Mouse (Mus musculus): Measurements from ENCODE around the gene Baz2b. TPM values are rescaled to one million over a fixed set of nuclear protein-coding genes. Genes with fewer than 3 reads are reported as not detected.
"Not testable (repeated sequence)": the region's sequence is repeated elsewhere in the genome, so short reads cannot be mapped to it uniquely, and the experiment has no call there.

Baz2b gene
- total RNA-seq, 2 experiments from 2014 or later = 50.7 to 62.7 TPM

DNA sequence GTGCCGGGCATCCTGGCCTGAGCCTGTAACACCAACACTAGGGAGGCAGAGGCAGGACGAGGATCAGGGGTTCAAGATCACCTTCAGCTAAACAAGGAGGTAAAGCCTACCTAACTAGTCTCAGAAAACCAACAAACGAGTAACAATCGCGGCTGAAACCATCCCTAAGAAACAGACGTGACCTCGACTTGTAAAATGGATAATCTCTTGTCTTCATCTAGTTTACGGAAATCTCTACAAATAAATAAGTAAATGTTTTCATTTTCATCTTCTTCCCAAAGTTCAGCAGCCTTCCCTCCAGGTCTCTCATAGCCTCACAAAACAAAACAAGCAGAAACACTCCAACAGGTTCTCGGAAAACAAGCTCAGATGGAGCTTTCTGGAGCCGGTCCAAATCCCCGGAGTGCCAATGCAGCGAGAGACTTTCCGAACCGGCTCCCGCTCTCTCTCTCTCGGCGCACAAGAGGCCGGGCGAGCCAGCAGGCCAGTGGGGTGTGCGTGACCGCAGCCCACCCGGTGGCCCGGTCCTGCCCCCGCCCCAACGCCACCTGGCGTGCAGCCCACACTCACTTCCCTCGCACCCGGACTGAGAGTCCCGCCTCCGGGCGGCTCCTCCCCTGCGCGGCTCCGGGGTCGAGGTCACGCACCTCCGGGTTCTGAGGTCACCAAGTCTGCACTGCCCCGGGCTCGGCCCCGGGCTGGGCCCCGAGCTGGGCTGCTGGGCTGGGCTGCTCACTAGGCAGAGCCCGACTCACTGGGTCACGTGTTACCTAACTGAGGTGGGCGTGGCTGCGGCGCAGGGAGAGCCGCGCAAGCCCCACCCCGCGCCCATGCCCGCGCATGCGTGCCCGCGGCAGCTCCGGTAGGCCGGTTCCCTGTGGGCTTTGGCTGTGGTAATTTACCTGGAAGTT is 327.6 kb downstream of the Baz2b start, which contains the start of gene Wdsub1:
Gene Wdsub1 (minus strand): TSS at position 761 of the 911 bp plus-strand sequence.
- peak; percentile 83 to 92 for DNase-seq (ENCODE audit: low spot score in 2 of 2)

DNA sequence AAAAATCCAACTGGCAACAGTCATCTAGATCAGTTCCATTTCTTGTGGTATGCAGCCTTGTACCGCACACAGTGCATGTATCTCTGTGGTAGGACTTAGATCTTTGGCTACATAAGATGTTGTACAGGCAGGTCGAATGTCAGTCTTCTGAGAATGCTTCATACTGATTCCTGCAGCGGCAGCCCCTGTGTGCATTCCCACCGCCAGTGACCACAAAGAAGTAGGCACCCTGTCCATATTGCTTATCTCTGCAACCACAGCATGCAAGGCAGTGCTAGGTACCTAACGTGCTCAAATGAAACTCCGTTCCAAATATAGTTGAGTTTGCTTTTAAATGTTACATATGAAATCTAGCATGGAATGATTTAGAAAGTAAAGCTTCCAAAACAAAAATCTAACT is 328.2 kb downstream of the Baz2b start:
- no peak for DNase-seq (ENCODE audit: low spot score in 2 of 2)

DNA sequence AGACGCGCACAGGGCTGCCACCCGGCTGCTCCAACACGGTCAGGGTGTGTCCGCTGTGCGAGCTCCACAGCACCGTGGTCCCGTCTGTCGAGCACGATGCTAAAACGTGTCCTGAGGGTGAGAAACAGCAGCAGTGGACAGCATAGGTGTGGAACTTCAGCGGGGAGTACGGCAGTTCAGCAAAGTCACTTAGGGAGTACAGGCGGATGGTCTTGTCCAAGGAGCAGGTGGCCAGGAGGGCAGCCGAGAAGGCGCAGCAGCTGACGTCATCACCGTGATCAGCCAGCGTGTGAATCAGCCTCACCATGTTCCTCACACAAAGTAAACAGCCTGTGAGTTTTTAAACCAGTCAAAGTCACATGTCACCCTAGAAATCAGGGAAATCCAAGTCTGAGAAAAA is 331.4 kb downstream of the Baz2b start:
- no peak for DNase-seq (ENCODE audit: low spot score in 2 of 2)

DNA sequence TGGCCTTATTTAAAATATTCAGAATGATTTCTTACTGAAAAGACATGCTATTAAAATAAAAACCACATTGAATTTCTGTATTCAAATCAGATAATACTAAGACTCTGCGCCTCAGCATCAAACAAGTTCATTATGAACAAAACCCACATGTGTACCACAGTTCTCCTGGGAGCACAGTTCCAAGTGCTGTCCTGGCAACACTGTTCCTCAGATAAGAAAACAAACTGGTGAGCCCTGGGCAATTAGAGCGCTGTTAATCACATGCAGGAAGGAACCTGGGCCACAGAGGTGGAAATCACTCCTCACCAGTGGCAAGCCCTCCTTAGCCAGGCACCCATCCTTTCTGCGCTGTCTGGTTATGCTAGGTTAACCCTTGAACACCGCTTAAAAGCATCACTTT is 332.3 kb downstream of the Baz2b start:
- DNase-seq (ENCODE audit: low spot score in 2 of 2) = no peak

DNA sequence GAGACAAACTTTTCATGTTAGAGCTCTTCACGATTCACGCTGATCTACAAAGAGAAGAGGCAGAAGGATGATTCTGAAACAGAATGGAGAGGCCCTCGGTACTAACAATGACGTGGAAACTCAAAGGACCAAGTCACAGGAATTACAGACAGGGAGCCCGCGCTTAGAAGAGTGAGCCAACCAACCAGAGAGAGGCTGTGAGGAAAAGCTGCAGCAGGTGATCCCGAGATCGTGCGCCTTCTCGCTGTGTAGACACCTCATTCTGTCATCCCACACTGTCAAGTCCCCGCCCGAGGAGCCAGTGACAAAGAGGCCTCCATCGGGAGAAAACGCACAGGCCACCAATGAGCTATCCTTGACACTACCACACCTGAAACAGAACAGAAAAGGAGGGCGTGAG is 333.2 kb downstream of the Baz2b start:
- no peak for DNase-seq (ENCODE audit: low spot score in 2 of 2)

DNA sequence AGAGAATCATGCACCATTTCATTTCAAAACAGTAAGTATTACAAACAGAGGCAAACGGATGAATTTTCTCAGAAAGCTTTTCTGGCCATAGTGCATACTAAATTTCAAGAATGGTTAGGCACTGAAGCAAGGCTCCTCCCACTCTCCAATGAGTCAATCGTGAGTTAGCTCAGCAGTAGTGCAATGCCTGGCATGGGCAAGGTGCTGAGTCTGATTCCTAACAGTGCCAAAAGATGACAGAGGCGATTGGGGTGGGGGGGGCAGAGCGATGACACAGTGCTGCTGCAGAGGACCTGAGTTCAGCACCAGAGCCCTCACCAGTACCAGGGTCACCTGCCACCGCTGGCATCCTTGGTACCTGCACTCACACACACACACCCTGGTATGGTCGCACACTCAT is 339.1 kb downstream of the Baz2b start:
- no peak for DNase-seq (ENCODE audit: low spot score in 2 of 2)

DNA sequence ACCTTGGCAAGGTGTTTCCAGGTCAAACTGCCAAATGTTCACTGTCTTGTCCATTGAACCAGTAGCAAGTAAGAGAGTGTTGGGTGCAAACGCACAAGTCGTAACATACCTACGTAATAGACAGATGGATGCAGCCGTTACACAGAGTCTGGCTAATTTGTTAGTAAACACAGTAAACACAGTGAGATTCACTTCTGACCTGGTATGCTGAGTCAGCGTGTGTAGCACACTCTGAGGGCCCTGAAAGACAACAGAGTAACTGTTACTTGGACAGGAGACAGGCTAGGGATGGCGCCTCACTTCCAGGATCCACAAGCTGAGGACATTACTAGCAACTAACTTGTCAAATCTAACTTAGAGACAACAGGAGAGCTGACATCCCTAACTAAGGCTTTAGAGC is 347.0 kb downstream of the Baz2b start:
- no peak for DNase-seq (ENCODE audit: low spot score in 2 of 2)

DNA sequence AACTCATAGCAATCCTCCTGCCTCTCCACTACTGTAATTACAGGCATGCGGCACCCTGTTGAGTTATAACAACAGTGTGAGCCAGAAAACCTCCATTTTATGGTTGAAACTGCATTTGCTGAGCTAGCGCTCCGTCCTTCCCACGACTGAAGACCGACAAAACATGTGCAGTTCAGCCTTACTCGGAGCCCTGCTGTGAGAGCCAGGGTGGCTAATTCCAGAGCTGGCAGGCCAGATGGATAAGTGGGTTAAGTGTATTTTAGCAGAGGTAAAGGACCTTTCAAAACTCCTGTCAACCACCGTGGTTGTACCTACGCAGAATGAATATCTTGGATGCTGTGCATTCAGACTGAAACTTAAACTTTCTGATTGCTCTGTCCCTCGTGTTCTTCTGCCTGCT is 355.3 kb downstream of the Baz2b start:
- no peak for DNase-seq (ENCODE audit: low spot score in 2 of 2)

DNA sequence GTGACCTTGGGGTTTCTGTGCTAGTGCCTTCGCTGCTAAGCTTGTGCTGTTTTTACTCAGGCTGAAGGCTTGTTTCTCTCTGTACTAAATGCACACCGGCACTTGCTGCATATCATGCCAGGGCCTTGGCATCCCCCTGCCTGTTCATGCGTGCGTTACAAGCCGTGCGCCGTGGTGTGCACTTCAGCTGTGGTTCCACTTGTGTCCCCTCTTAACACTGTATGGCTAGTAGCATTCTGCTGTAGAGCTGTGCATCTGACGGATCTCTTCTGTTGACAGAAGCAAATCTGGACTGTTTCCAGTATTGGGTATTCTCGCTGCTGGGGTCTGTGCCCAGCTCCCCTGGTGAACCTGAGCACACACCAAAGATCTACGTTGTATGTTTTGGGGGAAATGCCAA is 356.1 kb downstream of the Baz2b start:
- no peak for DNase-seq (ENCODE audit: low spot score in 2 of 2)

DNA sequence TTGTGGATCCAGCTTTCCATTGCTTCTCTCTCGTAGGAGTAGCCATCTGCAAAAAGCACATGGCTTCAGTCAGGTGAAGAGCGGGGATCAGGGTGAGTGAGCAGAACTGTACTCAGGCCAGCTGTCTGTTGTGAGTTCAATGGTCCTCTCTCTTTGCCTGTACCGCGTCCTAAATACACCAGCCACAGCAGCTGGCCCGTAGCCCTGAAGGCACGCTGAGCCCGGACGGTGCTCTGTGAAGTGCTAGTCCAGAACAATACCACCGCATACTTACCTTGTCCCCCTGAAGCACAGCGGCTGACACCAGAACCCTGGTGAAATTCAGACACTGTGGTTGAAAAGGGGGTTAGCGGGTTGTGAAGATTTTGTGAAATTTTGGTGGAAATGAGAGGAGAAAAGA is 356.7 kb downstream of the Baz2b start:
- DNase-seq (ENCODE audit: low spot score in 2 of 2) = no peak

DNA sequence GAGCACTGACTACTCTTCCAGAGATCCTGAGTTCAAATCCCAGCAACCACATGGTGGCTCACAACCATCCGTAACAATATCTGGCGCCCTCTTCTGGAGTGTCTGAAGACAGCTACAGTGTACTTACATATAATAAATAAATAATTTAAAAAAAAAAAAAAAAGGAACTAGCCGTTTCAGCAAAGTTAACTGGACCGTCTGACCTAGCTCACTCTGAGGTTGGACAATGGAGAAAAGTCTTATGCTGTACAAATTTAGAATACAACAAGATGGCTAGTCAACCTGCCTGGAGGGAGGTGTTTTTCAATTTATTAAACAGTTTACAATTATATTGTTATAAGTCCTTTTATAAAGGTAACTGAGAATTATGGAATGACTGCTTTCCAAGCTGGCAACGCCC is 357.8 kb downstream of the Baz2b start:
- not testable (repeated sequence) for DNase-seq (ENCODE audit: low spot score in 2 of 2)

Other genes with a start within 250 kb of the Baz2b start
- gene March7, start within 50 bp of the Baz2b start, total RNA-seq (2021) = 10 to 100 TPM; 54.4 to 57.7 TPM
- 10 to 100 TPM; 16.7 to 19.5 TPM for gene Cd302, start 74.6 kb upstream of the Baz2b start, total RNA-seq (2021)
- under 1 TPM; 0.47 to 0.71 TPM for gene Ly75, start 173.5 kb upstream of the Baz2b start, total RNA-seq (2021)

Measured in layer of hippocampus, adult 18-20 months (tissue).